Comparison of ENCODE assay signal across 20 mouse cellular contexts in genomic region chr13:93712362-93712761, GRCm38 (mm10). TPM values are rescaled to one million over a fixed set of nuclear protein-coding genes. Genes with fewer than 3 reads are reported as not detected.
"Had no signal": no experiment of that assay in that cellular context is flagged by ENCODE, and none has a peak within 500 bp of the region (broad histone marks: within the 10 kb centered on the region; RNA-seq: fewer than 3 reads in every experiment).

No protein-coding gene starts in this region.

- H3K4me3 ChIP-seq: neural tube, embryonic 15.5 days; stomach, embryonic 15.5 days had no signal

- H3K4me2 ChIP-seq: neural tube, embryonic 15.5 days; stomach, embryonic 15.5 days had no signal

- H3K9ac ChIP-seq: neural tube, embryonic 15.5 days; stomach, embryonic 15.5 days had no signal

- DNase-seq: retina, postnatal 1 day; right cerebral cortex, adult 18-20 months; right cerebral cortex, postnatal 14 days; right cerebral cortex, postnatal 25 days; right cerebral cortex, postnatal 4 days; spleen, adult 18-20 months; thymus, adult 18-20 months; thymus, adult 2 months; thymus, postnatal 14 days; thymus, postnatal 25 days; thymus, postnatal 36 days; thymus, postnatal 4 days had no signal

- H3K27me3 ChIP-seq: neural tube, embryonic 15.5 days; stomach, embryonic 15.5 days had no signal

- H3K27ac ChIP-seq: neural tube, embryonic 15.5 days; stomach, embryonic 15.5 days; stomach, postnatal 0 days had no signal

- H3K9me3 ChIP-seq: neural tube, embryonic 15.5 days; stomach, embryonic 15.5 days had no signal

- H3K4me1 ChIP-seq: neural tube, embryonic 15.5 days; stomach, embryonic 15.5 days had no signal

- H3K36me3 ChIP-seq: neural tube, embryonic 15.5 days; stomach, embryonic 15.5 days had no signal

RNA-seq across cellular contexts. Expression of gene Dmgdh, which starts 38.1 kb away (rescaled TPM):
- total RNA-seq: neutrophil, adult 5-6 weeks had no signal
- polyA plus RNA-seq: spleen, adult 2 months; stomach, embryonic 14.5 days; thymus, postnatal 0 days had no signal

RNA-seq across cellular contexts. Expression of gene Bhmt2, which starts 38.3 kb away (rescaled TPM):
- total RNA-seq: neutrophil, adult 5-6 weeks had no signal
- polyA plus RNA-seq: neural tube, embryonic 14.5 days; neural tube, embryonic 15.5 days; spleen, adult 2 months; stomach, embryonic 14.5 days; thymus, adult 2 months; thymus, postnatal 0 days had no signal
